Mouse (Mus musculus) heart, embryonic 12.5 days (tissue): ENCODE results near the gene Lgi4. TPM values are rescaled to one million over a fixed set of nuclear protein-coding genes. Genes with fewer than 3 reads are reported as not detected.

Experiments used
- ATAC-seq: fragments of 200-750 bp; cut with Nextera tagmentation; 2 replicates; pipeline ENCODE4 v1.8.0; 2017; ENCODE audit warnings: moderate TSS enrichment, moderate library complexity; ENCODE audit not compliant: insufficient number of reproducible peaks, low FRiP score
- H3K27ac ChIP-seq: fragments of 300-500 bp; sonication (generic); 2 replicates; pipeline ENCODE4 v1.5.1; 2016; ENCODE audit warnings: mild to moderate bottlenecking, moderate library complexity; ENCODE audit not compliant: poor library complexity, severe bottlenecking
- H3K27me3 ChIP-seq: fragments of 300-500 bp; sonication (generic); replicated peaks from 2 replicates; pipeline ENCODE4 v1.6.1; 2016; ENCODE audit warnings: mild to moderate bottlenecking, moderate library complexity
- H3K36me3 ChIP-seq: fragments of 300-500 bp; sonication (generic); 2 replicates; pipeline ENCODE4 v1.6.1; 2016; ENCODE audit warnings: mild to moderate bottlenecking, moderate library complexity
- H3K4me1 ChIP-seq: fragments of 300-500 bp; sonication (generic); replicated peaks from 2 replicates; pipeline ENCODE4 v1.6.1; 2016; ENCODE audit warnings: mild to moderate bottlenecking
- H3K4me2 ChIP-seq: fragments of 300-500 bp; sonication (generic); 2 replicates; pipeline ENCODE4 v1.6.1; 2016; ENCODE audit warnings: mild to moderate bottlenecking, moderate library complexity
- H3K4me3 ChIP-seq: fragments of 300-500 bp; sonication (generic); 2 replicates; pipeline ENCODE4 v1.5.1; 2016; ENCODE audit warnings: mild to moderate bottlenecking
- H3K9ac ChIP-seq: fragments of 300-500 bp; sonication (generic); 2 replicates; pipeline ENCODE4 v1.6.1; 2016; ENCODE audit warnings: mild to moderate bottlenecking, moderate library complexity
- H3K9me3 ChIP-seq: fragments of 300-500 bp; sonication (generic); replicated peaks from 2 replicates; pipeline ENCODE4 v1.6.1; 2016; ENCODE audit warnings: mild to moderate bottlenecking, moderate library complexity
- WGBS: fragments of 180-500 bp; shearing (Covaris S2); methylation state at CpG from one replicate; pipeline ENCODE4 v1.1.7; 2016; 5-methylcytosine and 5-hydroxymethylcytosine counted together
- microRNA-seq: library from miRNA; unstranded; fragments of <30 nt; microRNA quantifications from one replicate; pipeline ENCODE4, GENCODE M21; 2017
- polyA plus RNA-seq: library from polyadenylated mRNA; unstranded; fragments of >200 nt; fragmentation: Nextera tagmentation; extraction: Ambion mirVana; gene quantifications from 2 replicates; pipeline ENCODE4 v1.2.1, GENCODE M21; 2016

The Lgi4 gene
- polyA plus RNA-seq, 1 experiment from 2014 or later = 0.14 TPM

DNA sequence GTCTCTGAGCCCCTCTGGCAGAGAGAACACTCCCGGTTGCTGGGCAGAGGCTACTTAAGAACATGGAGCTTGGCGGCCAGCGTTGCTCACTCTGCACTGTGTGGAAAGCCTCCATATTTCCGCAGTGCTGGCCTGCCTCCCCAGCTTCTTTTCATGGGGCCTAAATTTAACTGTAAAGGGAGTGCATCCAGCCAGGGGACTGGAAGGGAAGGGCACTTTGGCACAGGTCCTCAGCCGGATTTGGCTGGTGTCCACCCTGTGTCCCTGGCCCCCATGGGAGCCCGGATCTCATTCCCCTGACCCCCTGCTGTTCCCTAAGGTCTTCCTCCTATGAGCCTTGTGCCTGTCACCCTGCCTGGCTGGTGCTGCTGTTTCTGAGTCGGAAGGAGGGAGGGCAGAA lies 59.3 kb downstream of the Lgi4 start:
- H3K9me3 ChIP-seq = no peaks in the 10 kb centered on the region
- no peak overlapping the region for H3K9ac ChIP-seq
- H3K36me3 ChIP-seq = no peaks in the 10 kb centered on the region
- no peak overlapping the region for H3K4me2 ChIP-seq
- 0 out of 2 replicates have a peak, but pooled peaks cover 6% of the 10 kb centered on the region for H3K27me3 ChIP-seq
- ATAC-seq = no peak
- no peak overlapping the region for H3K27ac ChIP-seq
- no peak overlapping the region for H3K4me3 ChIP-seq
- 74% methylated on average over 7 of the region's 7 CpGs for WGBS
- peaks cover 26% of the 10 kb centered on the region for H3K4me1 ChIP-seq

DNA sequence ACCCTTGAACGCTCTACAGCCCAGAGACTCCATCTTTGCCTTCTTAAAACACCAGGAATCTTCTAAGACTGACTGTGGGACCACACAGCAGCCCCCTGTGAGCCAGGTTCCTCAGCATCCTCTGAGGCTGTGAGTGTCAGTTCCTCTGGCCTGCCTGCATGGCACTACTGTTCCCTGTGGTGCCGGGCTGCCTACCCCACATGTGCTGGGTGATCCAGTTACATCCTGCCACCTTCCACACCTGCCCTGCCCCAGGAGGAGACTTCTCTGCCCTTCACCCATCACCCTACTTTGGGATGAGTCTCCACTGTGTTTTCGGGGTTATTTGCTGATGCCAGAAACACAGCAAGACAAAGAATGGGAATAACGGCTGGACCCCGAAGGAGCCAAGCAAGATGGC lies 60.4 kb downstream of the Lgi4 start:
- Histone ChIP-seq H3K27me3 (0 out of 2 replicates have a peak, but pooled peaks cover 7% of the 10 kb centered on the region), H3K4me1 (peaks cover 24% of the 10 kb centered on the region), H3K27ac (no peak overlapping the region), H3K4me3 (no peak overlapping the region), H3K36me3 (no peaks in the 10 kb centered on the region), H3K9ac (no peak overlapping the region), H3K4me2 (no peak overlapping the region), H3K9me3 (no peaks in the 10 kb centered on the region)
- no peak for ATAC-seq
- 85% methylated on average over 5 of the region's 5 CpGs for WGBS

Small RNA genes within 50 kb of the gene (microRNA-seq; reads per million reads assigned to microRNA genes)
- not detected for gene Mir7050

Other genes with a start within 250 kb of the Lgi4 start
- not detected in 2 replicates for gene Ffar2, start 235.6 kb upstream of the Lgi4 start, polyA plus RNA-seq
- gene Ffar3, start 203.2 kb upstream of the Lgi4 start, polyA plus RNA-seq = not detected in 2 replicates
- gene Ffar1, start 197.8 kb upstream of the Lgi4 start, polyA plus RNA-seq = not detected in 2 replicates
- gene Cd22, start 179.0 kb upstream of the Lgi4 start, polyA plus RNA-seq = not detected in 2 replicates
- gene Mag, start 144.5 kb upstream of the Lgi4 start, polyA plus RNA-seq = 0.18 TPM in 1 of 2 replicates, not detected in the other
- not detected in 2 replicates for gene Hamp2, start 134.7 kb upstream of the Lgi4 start, polyA plus RNA-seq
- gene Hamp, start 115.3 kb upstream of the Lgi4 start, polyA plus RNA-seq = not detected in 2 replicates
- gene Usf2, start 102.5 kb upstream of the Lgi4 start, polyA plus RNA-seq = 18.4 and 22.5 TPM in 2 replicates
- 13.1 and 13.8 TPM in 2 replicates for gene Lsr, start 85.9 kb upstream of the Lgi4 start, polyA plus RNA-seq
- gene Fam187b, start 85.6 kb upstream of the Lgi4 start, polyA plus RNA-seq = 0.53 and 0.60 TPM in 2 replicates
- 34.8 and 37.3 TPM in 2 replicates for gene Fxyd5, start 16.9 kb upstream of the Lgi4 start, polyA plus RNA-seq
- 1.4 and 1.7 TPM in 2 replicates for gene Fxyd7, start 7.9 kb upstream of the Lgi4 start, polyA plus RNA-seq
- gene Fxyd1, start 2.1 kb upstream of the Lgi4 start, polyA plus RNA-seq = 927 and 934 TPM in 2 replicates
- 0.15 and 0.23 TPM in 2 replicates for gene Fxyd3, start 17.4 kb downstream of the Lgi4 start, polyA plus RNA-seq
- 1.9 and 2.0 TPM in 2 replicates for gene Hpn, start 55.9 kb downstream of the Lgi4 start, polyA plus RNA-seq
- 5.3 and 5.7 TPM in 2 replicates for gene Scn1b, start 67.7 kb downstream of the Lgi4 start, polyA plus RNA-seq
- 63.4 and 64.6 TPM in 2 replicates for gene Gramd1a, start 96.6 kb downstream of the Lgi4 start, polyA plus RNA-seq
- gene Scgb2b2, start 231.2 kb downstream of the Lgi4 start, polyA plus RNA-seq = not detected in 2 replicates
- gene Scgb1b2, start 232.5 kb downstream of the Lgi4 start, polyA plus RNA-seq = not detected in 2 replicates